Mouse (Mus musculus) lung, postnatal 4 days (tissue): ENCODE data around the gene Ralgps1.

Experiments used
- DNase-seq, 2 experiments: peaks; one replicate each; pipeline ENCODE4 v3.0.0; 2021

Gene Ralgps1

DNA sequence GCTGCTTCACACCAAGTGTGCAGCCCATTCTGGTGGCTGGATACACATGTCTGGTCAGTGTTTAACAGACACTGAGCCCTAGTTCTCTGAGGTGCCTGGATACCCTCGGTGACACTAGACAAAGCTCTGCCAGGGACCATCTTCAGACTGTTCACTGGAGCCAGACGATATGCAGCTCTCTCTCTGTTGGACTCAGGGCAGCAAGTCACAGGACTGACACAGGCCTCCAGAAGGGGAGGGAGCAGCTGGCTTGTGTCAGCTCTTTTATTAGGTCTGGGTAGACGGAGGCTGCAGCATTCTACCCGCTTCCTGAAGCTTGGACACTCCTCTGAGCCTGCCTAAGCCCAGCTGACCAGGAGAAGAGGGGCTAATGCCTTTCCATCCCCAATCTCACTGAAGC lies 164.2 kb downstream of the Ralgps1 start:
- peak in 1 of 2 experiments; percentile 50 for DNase-seq

DNA sequence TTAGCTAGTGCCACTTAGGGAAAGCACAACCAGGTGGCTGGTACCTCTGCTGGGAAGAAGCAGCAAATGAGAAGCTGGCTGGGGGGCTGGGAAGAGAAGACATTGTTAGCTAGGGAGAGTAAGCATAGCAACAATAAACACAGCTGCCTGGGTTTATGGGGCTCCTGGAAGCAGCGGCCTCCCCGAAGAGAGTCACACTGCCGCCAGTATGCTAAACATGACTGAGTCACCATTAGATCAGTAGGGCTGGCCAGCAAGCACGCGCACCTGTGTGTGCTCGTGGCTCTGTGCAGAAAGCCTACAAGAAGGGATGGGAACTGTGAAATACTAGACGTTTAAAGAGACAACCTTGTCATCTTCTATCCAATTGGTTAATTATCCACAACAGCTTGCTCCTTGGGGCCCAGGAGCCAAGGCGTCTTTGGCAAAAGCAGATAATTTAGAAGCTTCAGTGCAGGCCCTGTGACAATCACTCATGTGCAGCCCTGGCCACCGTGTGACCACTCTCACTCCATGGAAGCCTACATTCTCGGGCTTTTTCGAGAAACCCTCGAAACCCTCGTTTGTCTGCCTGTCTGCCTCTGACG lies 165.3 kb downstream of the Ralgps1 start:
- DNase-seq = no peak

DNA sequence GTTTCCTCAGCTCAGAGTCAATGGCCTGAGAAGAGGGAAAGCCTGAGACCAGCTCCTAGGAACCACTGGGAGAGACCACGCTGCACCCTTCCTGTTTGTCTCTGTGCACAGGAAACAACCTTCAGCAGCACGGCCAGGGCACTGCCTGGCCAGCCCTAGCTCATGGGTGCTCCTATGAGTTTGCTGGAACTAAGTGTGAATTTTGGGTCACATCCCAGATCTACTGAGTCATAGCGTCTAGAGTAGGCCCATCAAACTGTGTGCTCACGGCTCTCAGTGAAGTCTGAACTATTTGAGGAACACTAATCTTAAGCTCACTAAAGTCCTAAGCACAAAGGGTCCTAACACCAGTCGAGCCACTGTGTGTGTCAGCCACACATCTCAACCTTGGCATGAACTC lies 166.3 kb downstream of the Ralgps1 start:
- peak; percentile 31 to 53 for DNase-seq

DNA sequence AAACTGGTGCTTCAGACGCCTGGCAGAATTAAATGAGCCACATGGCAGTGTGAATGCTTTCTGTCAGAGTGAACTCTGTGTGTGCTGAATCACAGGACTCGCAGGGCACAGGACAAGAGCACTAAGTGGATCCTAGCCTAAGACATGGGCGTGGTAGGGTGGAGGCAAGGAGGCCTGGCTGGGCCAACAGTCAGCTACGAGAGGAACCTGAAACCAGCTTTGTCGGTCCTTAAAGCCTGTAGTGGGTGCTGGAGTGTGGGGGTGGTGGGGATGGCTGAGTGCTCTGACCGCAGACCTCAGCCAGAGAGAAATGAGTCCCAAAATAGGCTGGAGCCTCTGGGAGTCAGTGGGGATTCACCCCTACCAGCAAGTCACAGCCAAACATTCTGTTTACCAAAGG lies 168.0 kb downstream of the Ralgps1 start:
- peak; percentile 39 to 66 for DNase-seq

DNA sequence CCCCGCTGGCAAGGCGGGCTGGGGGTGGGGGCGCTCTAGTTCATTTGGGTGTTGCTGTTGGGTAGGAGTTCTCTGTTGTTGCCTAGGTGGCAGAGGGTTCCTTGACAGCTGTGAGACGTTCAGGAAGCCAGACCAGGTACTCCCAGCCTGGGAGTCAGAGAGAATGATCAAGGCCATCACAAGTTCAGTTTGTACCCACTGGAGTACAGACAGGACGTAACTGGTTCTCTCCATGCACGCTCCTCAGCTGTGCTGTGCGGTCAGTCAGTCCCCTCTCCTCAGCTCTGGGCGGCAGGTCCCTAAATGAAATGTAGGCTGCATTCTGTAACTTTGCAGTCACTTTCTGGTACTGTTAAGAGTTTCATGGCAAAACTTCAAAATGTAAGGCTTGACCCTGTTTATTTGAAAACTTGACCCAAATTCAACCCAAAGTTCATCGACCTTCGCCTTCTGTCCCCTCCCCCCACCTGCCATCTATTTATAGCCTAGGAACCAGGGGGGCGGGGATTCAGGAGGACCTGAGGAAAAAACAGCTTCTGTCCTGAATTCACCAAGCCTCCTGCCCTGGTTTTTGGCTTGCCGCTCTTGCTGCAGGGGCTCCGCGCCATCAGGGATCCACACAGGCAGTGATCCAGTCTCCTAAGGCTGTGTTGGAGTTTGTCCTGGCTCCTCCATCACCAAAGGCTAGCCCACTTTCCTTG lies 170.8 kb downstream of the Ralgps1 start:
- DNase-seq = no peak

DNA sequence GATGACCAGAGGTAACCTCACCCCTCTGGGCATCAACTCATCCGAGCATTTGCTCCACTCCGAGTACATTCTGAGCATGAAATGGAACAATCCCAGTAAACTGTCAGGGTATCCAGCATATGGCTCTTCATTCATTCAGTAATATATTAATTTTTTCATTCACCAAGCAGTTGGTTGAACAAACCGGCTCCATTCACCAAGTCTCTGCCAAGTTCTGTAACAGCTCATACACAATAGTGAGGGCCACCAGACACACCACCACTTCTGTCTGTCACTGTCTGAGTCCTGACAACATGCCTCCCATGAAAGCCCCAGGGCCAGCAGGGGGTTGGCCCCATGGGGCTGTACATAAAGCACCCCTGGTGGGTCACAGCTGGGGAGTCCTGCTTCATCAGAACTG lies 181.3 kb downstream of the Ralgps1 start:
- DNase-seq = no peak

DNA sequence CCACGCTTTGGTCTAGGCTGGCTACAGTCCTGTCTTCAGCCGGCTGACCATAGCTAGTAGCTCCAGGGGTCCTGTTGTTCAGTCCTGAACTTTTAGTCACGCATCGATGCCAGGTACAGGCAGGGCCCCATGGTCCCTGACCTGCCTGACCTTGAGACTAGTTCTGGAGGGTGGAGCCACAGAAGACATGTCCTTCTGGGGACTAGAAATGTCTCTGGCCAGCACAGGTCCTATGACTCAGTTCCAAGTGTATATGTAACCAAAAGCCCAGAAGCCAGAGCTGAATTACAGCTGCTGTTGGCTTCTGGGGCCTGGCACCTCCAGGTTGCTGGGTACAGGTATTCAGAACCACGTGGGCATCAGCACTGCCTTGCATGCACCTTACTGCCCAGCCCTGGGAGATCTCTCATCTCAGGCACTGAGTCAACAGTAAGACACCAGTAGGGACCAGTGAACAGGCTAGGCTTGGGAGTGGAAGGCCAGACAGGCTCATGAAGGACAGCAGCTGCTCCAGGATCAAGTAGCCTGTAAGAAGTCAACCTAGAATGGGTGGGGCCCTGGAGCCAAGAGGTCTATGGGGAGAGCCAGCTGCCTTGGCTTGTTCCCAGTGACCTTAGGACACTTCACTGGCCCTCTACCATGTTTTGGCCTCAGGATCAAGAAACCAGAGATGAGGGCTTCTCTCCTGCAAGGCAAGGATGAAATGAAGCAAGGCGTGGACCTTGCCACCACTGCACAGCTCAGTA lies 182.2 kb downstream of the Ralgps1 start:
- no peak for DNase-seq

DNA sequence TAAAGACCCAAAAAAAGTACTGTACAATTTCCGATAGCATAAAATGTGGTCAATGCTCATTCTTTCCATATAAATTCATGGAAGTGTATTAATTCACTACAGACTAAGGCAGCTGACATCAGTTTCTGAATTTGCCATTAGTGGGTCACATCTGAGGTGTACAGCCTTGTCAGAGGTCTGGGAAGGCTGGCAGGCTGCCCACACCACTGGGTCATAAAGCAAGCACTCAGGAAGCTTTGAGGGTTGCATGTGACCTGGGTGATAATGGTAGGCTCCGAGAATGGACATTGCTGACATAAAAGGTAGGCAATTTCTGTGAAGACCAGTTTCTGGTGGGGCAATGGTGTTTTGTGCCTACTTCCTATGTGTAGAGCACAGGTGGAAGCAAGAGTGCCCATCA lies 183.4 kb downstream of the Ralgps1 start:
- peak in 1 of 2 experiments; percentile 49 for DNase-seq

DNA sequence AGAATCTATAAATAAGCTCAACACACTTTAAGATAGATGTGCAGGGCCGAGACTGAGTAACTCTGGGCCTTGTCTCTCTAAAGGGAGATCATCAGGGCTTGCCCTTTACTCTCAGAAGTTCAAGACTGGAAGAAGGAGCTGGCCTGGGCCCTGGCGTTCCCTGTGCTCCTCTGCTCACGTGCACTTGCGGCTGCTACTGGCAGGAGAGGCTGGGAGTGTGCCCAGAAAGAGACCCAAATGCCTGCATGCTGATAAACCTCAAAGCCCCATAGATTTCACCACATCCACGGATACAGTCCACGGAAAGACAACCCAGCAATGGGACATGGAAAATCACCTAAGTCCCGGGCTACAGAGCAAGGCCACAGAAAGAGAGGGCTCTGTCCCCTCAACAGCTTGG lies 184.8 kb downstream of the Ralgps1 start:
- DNase-seq = no peak

DNA sequence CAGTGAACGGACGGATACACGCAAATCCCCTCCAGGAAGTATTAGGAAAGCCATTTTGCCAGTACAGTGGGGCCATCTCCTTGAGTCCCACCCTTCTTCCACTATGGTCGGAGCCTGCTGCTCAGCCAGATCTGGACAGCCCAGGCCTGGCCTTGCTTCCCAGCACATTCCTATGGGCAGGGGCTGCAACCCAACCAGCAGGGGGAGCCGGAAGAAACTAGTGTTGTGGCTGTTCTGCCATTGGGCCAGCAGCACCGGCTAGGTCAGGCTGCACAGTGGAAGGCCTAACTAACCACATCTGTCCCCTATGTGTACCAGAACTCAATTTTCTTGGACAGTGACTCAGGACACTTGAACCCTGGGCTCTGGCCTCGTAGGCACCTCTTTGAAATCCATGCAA lies 186.0 kb downstream of the Ralgps1 start:
- DNase-seq = peak; percentile 64 to 69

DNA sequence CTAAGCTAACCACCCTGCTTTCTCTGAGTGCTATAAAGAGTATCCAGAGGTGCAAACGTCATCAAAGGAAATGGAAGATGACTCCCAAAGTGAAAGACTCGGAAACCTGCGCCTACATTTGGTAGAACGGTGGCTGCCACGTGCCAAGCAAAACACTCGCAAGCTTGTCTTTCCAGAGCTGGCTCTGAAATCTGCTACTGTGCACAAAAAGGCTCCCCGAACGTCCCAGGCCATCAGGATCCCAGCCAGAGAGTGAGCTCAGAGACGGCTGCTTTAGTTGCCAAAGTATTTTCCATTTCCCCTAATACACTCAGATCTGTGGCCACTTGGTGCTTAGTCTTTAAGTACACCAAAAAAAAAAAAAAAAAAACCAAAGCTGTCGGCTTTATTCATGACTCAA lies 186.6 kb downstream of the Ralgps1 start:
- DNase-seq = peak; percentile 54 to 68

DNA sequence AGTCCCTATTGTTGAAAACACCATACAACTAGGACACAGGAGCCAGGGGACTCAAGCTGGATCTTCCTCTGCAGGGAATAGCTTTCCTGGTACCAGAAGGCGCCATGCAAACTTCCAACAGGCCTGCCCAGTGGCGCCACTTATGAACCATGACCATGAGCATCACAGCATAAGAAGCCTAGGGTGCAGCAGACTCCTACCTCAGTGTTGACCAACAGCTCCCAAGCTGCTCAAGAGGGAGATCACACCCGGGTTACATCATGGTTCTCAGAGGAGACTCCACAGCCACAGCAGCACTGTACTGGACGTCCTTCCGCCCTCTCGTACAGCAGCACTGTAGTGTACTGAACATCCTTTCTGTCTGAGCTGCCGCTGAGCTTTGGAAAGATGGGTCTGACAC lies 188.0 kb downstream of the Ralgps1 start:
- no peak for DNase-seq

DNA sequence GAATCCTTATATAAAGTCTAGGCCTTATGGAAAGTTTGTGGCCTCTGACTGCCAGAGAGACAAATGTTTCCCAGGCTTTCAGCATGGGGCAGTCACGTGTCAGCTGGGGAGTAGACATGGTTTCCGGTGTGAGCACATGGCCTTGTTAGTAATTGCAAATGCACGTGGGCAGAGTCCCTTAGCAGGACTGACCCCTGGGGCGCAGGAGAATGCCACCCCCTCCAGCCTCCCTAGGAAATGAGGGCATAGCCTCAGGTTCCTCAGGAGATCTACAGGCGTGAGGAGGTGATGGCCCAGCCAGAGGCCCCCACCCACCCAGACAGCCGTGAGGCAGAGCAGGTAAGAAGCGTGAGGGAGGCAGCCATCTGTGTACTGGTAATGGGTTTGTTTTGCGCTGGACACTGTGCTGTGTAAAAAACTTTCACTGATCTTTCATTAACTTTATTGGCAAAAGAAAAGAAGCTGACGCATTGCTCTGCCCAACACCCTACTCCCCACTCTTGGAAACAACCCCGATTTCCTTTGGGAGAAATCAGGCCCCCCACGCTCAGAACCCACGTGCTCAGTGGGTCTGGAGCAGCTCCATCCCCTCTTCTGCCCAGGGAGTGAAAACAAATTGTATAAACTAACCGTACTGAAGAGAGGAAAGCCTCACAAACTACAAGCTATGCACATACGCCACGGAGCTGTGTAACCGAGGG lies 191.2 kb downstream of the Ralgps1 start:
- DNase-seq = peak; percentile 31 to 48

DNA sequence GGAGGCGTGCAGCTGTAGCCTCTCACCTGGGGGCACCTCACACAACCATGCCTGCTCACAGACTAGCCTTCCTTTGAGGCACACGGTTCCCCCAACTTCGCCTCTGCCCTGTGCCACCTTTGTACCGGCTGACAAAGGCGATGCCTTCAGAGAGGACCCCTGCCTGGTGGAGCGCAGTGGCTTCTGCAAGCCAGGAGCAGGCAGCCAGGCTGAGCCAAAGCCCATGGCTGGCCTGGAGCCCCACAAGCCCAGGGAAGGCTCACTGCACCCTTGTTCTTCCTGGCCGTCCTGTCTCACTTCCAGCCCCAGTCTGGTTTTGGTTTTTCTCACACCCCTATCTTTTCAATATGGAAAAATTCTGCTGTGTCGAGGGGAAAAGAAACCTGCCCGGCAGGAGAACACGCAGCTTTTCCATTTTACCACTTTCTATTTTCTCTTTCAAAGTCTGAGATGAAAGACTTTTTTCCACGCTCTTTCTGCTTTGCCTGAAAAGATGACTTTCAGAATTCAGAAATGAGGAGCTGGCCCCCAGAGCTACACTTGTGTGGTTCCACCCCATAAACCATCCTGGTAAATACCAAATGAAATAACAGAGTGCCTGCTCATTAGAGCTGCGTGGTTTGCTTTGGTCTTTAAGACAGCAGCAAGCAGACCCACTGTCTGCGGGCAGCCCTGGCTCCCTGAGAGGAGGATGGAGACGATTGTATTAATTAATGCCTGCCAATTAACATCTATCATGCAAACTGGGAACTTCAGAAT lies 191.9 kb downstream of the Ralgps1 start:
- no peak for DNase-seq

DNA sequence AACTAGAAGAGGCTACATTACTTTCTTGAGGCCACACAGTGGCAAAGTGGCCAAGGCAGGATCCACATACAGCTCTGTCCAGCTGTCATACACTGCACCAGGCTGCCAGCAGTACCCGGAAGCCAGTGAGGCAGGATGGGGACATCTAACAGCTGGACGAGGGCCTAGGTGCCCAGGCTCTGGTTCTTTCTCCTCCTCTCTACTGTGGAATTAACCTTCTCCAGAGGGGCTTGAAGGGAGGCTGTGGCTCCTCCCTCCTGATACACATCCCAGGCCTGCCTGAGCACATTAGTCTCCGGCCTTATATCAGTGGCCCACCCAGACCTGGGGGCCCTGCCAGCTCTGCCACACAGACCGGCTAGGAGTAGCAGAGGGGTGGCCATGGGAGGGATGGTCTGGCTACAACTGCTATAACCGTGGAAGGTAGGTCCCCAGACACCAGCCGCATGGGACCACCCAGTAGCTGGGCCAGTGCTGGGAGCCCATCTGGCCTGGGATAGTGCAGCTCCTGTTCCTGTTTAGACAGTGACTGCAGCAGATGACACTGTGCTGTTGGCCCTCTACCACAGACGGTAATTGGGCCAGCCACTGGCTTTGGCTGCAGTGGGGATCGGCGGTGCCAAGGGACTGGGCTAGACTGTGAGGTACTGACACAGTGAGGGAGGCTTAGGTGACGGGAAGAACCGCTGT lies 192.9 kb downstream of the Ralgps1 start:
- peak; percentile 51 to 75 for DNase-seq

DNA sequence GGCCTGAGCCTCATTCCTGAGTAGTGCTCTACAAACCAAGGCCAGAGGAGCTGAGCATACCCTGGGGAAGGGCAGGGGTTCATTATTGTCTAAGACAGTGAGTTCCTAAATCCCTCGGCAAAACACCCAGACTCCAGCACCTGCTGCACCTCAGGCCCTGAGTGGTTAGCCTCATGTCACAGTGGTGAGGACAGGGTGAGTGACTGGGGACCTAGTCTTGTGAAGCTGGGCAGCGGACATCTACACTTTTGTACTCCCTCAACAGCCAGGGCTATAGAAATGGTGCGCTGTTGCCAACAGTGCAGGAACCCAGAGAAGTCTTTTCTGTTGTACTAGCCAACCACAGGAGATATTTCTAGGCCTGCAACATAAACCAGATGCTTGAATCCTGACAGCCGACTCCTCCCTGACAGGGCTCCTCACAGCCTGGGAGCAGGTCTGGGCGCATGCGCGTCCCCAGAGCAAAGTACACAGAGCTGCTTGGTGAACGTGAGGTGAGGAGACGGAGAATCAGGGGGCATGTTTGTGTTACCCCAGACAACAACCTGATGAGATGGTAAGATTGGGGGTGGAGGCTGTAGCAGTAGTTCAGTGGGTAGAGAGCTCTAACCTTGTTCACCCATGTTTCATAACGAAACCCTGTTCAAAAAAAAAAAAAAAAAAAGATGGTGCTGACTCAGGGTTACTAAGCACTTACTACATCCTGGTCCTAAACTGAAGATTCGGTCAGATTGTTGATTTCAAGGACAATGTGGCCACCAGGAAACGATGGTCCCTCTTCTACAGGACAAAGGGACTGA lies 193.6 kb downstream of the Ralgps1 start:
- DNase-seq = no peak

DNA sequence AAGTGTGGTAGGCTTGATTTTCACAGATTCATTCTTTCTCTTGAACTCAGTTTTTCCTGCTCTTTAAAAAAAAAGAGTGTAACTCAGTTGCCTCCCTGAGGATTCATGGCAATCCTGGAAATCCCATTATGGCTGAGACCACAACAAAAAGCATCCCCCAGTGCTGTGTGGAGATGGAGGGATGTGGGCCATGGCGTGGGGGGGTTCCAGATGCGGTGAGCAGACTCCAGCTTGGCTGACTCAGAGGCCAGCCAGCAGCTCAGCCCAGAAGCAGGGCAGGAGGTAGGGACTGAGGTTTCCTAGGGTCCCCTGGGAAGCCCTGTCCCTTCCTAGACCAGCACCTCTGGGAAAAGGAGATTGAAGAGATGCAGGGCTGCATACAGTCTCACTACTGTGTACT lies 194.4 kb downstream of the Ralgps1 start:
- DNase-seq = no peak

DNA sequence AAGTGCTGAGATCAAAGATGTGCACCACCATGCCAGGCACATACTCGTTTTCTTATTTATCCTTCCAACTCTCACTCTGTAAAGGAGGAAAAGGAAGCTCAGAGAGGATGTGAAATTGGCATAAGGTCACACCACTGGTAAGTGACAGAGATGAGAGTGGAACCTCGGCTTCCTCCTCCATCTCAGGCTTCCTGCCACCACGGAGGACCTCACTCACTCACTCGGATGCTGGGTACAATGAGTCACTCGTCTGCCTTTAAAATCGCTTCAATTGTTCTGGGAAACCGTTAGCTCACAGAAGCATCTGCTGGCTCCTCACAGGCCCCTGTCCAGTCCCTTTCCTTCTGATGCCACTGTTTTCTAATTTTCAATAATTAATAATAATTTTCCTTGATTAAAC lies 194.8 kb downstream of the Ralgps1 start:
- no peak for DNase-seq

DNA sequence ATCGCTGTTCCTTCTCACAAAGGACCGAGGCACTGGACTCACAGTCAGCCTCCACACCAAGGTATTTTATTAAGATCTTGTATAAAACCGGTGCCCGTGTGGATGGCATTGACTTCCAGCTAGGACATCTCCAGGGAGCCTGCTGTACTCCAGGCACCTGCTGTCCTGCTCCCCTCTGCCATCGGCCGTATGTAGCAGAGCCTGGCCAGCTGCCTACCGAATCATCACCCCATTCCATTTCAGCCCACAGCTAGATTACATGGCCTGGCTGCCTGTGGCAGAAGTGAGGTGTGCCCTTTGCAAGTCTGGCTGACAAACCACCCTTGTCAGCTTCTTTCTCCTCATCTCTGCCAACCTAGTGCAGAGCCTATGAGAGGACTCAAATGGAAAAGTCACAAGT lies 197.6 kb downstream of the Ralgps1 start:
- DNase-seq = no peak

DNA sequence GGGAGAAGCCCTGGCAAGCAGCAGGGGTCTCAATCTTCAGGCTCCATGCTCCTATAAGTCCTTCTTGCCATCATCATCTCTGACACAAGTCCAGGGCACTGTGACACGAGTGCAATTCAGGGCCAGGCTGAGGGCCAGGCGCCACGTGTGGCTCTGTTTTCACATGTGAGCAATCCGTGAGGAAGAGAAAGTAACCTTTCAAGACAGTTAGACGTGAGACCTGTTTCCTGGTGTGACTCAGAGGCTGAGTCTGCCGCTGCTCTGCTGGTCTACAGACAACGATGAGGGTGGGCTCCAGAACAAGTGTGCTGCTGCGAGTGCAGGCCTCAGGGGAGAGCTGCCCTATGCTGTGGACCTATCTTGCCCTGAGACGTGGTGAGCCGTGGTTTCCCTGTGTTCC lies 198.2 kb downstream of the Ralgps1 start:
- no peak for DNase-seq
